Mouse (Mus musculus): ENCODE data around the gene Gm47955.
"Not testable (repeated sequence)": the region's sequence is repeated elsewhere in the genome, so short reads cannot be mapped to it uniquely, and the experiment has no call there.

DNA sequence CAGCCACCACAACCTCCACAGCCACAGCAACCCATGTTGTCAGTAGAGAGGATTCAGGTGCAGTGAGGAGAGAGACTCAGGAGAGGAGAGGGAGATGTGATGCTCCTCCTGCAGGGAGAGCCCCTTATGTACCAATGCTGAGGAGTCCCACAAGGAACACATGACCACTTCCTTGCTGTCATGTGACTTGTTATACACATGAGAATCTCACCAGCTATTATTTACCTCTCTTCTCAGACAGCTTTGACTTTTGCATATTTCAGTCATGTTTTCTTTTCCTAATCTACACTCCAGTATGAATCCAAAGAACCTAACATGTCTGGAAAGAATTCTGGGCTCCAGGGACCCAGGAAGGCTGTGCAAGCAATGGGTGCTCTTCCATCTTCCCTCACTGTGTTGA, 4.2 kb upstream of the Gm47955 start, which contains the start of gene Gm7544:
- not testable (repeated sequence) for TF ChIP-seq CTCF (IDR thresholded peaks at IDR 0.05; ENCODE audit: low read depth, low read length); TAL1 (conservative IDR thresholded peaks at IDR 0.05; ENCODE audit: low read depth, low read length); POLR2AphosphoS5 (IDR thresholded peaks at IDR 0.05; ENCODE audit: insufficient replicate concordance, low read depth, low read length); GATA1 (IDR thresholded peaks at IDR 0.05; ENCODE audit: borderline replicate concordance, low read length)
